In the genomic region with DNA sequence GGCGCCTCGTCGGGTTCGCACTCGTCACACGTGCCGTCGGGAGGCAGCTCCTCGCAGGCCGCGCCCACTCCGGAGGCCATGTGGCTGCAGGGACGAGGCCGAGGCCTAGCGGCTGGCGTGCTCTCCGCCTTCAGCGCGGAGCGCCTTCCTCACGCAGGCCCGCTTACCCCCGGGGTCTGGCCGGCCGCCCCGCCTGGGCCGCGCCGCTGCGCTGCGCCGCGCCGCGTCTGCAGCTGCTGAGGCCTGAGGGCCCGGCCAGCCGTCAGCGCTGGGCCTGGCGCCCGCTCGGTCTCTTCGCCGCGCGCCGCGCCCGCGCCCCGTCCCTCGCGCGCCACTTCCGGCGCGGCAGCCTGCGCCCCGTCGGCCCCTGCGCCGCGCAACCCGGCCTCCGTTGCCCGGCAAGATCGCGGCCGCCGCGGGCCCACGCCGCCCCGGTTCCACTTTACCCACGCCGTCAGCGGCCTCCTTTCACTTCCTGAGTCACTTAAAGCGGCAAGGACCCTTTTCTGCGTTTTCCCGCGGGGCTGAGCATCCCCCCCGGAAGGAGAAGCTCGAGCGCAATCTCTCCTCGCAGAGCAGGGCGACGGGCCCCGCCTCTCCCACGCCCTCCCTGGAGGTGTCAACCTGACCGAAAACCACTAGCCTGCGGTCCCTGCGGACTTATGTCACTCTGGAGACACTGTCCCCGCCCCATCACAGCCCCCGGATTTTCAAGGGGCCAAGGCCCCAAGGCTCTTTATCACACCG, we compare ENCODE assay signal across 8 mouse cellular contexts. TPM values are rescaled to one million over a fixed set of nuclear protein-coding genes. Genes with fewer than 3 reads are reported as not detected.
A peak's percentile ranks its signal among the peaks of the same experiment; 100 is the strongest.
DNase-seq lines count a peak whose midpoint lies in the region; ATAC-seq and TF ChIP-seq lines count a peak whose summit lies in the region.

No protein-coding gene starts in this region.

- H3K9ac ChIP-seq in hindbrain, embryonic 11.5 days (ENCODE audit: low read depth, low read length) = peak overlapping the region; percentile 88
- peak overlapping the region; percentile 77 for H3K9ac ChIP-seq in lung, postnatal 0 days (replicated peaks; ENCODE audit: low read depth)

- no peaks in the 10 kb centered on the region for H3K27me3 ChIP-seq in hindbrain, embryonic 11.5 days (ENCODE audit: control insufficient read depth, insufficient read depth, low read length)
- H3K27me3 ChIP-seq in lung, postnatal 0 days (replicated peaks; ENCODE audit: insufficient read depth, low read length) = no peaks in the 10 kb centered on the region

- H3K4me2 ChIP-seq in hindbrain, embryonic 11.5 days (replicated peaks; ENCODE audit: low read depth, low read length) = peak overlapping the region; percentile 82
- peak overlapping the region; percentile 76 for H3K4me2 ChIP-seq in lung, postnatal 0 days (replicated peaks; ENCODE audit: low read depth, low read length)

- WGBS in hindbrain, embryonic 11.5 days = under 1% methylated on average over 65 of the region's 94 CpGs
- under 1% methylated on average over 53 of the region's 94 CpGs for WGBS in lung, postnatal 0 days

- peak; percentile 92 for ATAC-seq in hindbrain, embryonic 11.5 days (ENCODE audit: low FRiP score)
- ATAC-seq in lung, postnatal 0 days = peak; percentile 94

- no peaks in the 10 kb centered on the region for H3K4me1 ChIP-seq in hindbrain, embryonic 11.5 days (replicated peaks; ENCODE audit: control insufficient read depth, insufficient read depth, low read length)
- no peaks in the 10 kb centered on the region; the same call in 1 of the 2 replicates for H3K4me1 ChIP-seq in lung, postnatal 0 days (ENCODE audit: insufficient read depth, low read depth, low read length)

- DNase-seq in Muller cell, postnatal 12 days (ENCODE audit: inconsistent ontology term) = peak; percentile 95
- peak; percentile 90 for DNase-seq in cerebellum, adult 9-11 months
- peak; percentile 87 to 93 for DNase-seq in frontal cortex, adult 2 months (ENCODE audit: extremely low spot score in 1 of 2, low spot score in 1 of 2)
- peak; percentile 80 for DNase-seq in hindbrain, embryonic 11.5 days (ENCODE audit: low spot score)
- peak; percentile 83 to 89 for DNase-seq in layer of hippocampus, postnatal 10 days (ENCODE audit: low spot score in 2 of 2)
- DNase-seq in lung, postnatal 0 days (ENCODE audit: low spot score) = peak; percentile 95
- DNase-seq in ovary, postnatal 10 days (ENCODE audit: low spot score) = peak; percentile 71
- peak; percentile 90 for DNase-seq in thymus, postnatal 0 days (ENCODE audit: low spot score)

- peak overlapping the region; percentile 66 for H3K4me3 ChIP-seq in hindbrain, embryonic 11.5 days (ENCODE audit: low read depth, low read length)
- H3K4me3 ChIP-seq in lung, postnatal 0 days (ENCODE audit: low read depth, low read length) = peak overlapping the region; percentile 65

- H3K27ac ChIP-seq in hindbrain, embryonic 11.5 days (ENCODE audit: low read depth, low read length) = peak overlapping the region; percentile 91
- peak overlapping the region; percentile 96 for H3K27ac ChIP-seq in lung, postnatal 0 days (ENCODE audit: low read length)

- no peaks in the 10 kb centered on the region for H3K9me3 ChIP-seq in hindbrain, embryonic 11.5 days (ENCODE audit: control insufficient read depth, low read length)
- H3K9me3 ChIP-seq in lung, postnatal 0 days (ENCODE audit: low read length) = no peaks in the 10 kb centered on the region

- TF ChIP-seq EP300 in lung, postnatal 0 days (IDR thresholded peaks at IDR 0.05) = no peak

- H3K36me3 ChIP-seq in hindbrain, embryonic 11.5 days (ENCODE audit: control insufficient read depth, insufficient read depth, low read length) = no peaks in the 10 kb centered on the region
- no peaks in the 10 kb centered on the region for H3K36me3 ChIP-seq in lung, postnatal 0 days (ENCODE audit: insufficient read depth, low read length)

- no peak for TF ChIP-seq CTCF in lung, postnatal 0 days (IDR thresholded peaks at IDR 0.05)

RNA-seq across cellular contexts. Expression of gene Trim44, which starts 6.8 kb away (rescaled TPM):
- polyA plus RNA-seq in frontal cortex, adult 2 months (2012; rRNA removed) = 143 and 157 TPM in 2 replicates
- 44.3 and 44.6 TPM in 2 replicates for polyA plus RNA-seq in hindbrain, embryonic 11.5 days (2014; fragmentation: Nextera tagmentation; extraction: Ambion mirVana)
- 100 to 1,000 TPM; 162 to 165 TPM for total RNA-seq in layer of hippocampus, postnatal 10 days (2021)
- polyA plus RNA-seq in lung, postnatal 0 days (2015; fragmentation: Nextera tagmentation; extraction: Ambion mirVana) = 12.7 and 17.3 TPM in 2 replicates
- 14.6 and 22.1 TPM in 2 replicates for polyA plus RNA-seq in thymus, postnatal 0 days (2015; fragmentation: Nextera tagmentation; extraction: Ambion mirVana)

RNA-seq across cellular contexts. Expression of gene Fjx1, which starts 51.5 kb away (rescaled TPM):
- polyA plus RNA-seq in frontal cortex, adult 2 months (2012; rRNA removed) = 73.3 and 79.8 TPM in 2 replicates
- polyA plus RNA-seq in hindbrain, embryonic 11.5 days (2014; fragmentation: Nextera tagmentation; extraction: Ambion mirVana) = 17.2 and 21.9 TPM in 2 replicates
- 10 to 100 TPM; 64.8 to 72.0 TPM for total RNA-seq in layer of hippocampus, postnatal 10 days (2021)
- 7.3 and 7.8 TPM in 2 replicates for polyA plus RNA-seq in lung, postnatal 0 days (2015; fragmentation: Nextera tagmentation; extraction: Ambion mirVana)
- 2.7 and 3.4 TPM in 2 replicates for polyA plus RNA-seq in thymus, postnatal 0 days (2015; fragmentation: Nextera tagmentation; extraction: Ambion mirVana)

Comparison
In these comparisons a context has a peak if more than half of its experiments do, and no peak if none do; other contexts are left out.
1. Peak in every context shown above with its lines: DNase-seq, ATAC-seq, H3K4me3 ChIP-seq and H3K27ac ChIP-seq.